Mouse (Mus musculus): ENCODE data around the gene Nceh1. TPM values are rescaled to one million over a fixed set of nuclear protein-coding genes. Genes with fewer than 3 reads are reported as not detected.
A peak's percentile ranks its signal among the peaks of the same experiment; 100 is the strongest.

The Nceh1 gene
- total RNA-seq, 2 experiments from 2014 or later: 119 to 121 TPM

DNA sequence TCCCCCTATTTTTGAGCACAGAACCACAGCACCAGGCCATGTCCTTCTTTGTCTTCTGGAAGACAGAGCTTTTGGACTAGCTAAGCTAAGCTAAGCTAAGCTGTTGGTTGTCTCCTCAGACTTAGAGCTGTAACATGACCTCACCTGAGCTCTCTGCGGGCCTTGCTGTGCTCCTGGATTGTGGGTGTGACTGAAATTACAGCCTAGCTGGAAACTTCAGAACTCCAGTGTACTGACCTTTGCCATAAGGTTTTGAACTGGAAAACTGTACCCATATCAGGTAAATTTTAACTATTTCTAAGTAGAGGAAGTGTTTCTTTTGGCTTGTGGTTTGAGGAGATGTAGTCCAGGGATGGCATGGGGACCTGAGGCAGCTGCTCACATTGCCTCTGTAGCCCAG lies 5.6 kb downstream of the Nceh1 start:
- no peak for DNase-seq (ENCODE audit: low spot score in 2 of 2)
- intact Hi-C loops (cut with DNase I): no loop called here

DNA sequence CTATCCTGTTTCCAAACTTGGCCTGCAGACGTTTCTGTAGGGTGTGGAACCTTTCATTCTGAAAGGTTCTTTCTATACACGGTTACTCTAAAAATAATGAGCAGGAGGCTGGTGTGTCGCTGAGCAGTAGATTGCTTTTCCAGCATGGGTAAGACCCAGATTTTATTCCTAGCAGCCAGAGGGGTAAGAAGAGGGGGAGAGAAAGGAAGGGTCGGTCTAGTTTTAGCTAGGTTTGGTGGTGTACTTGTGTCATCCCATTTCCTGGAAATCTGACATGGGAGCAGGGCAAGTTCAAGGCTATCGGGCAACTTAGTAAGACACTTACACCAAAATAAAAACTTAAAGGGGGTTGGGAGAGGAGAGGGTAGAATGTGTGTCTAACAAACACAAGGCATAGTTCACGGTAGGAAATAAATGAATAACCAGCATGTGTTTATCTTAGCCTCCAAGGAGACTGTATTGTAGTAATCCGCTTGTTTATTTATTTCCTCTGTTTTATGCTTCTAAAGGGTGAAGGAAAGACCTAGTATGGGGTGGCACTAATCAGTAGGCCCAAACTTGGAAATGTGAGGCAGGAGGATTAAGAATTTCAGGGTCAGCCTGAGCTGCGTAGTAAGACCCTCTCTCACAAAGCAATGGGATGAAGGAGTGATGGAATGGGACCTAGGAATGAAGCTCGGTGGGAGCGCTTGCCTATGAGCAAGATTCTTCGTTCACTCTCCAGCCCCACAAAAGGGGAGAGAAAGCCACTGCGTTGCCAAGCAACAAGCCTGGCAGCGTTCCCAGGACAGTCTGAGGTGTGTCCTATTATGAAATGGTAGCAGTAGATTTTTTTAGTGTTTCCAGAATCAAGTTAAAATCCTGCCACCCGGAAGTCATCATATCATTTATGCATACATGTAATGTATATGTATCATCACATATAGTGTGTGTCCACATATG lies 6.8 kb downstream of the Nceh1 start:
- DNase-seq (ENCODE audit: low spot score in 2 of 2): peak; percentile 89 to 95
- intact Hi-C loops (cut with DNase I): no loop called here

GRCm38 (mm10) chr3:27190865-27191264 lies 8.1 kb downstream of the Nceh1 start:
- DNase-seq (ENCODE audit: low spot score in 2 of 2): no peak
- intact Hi-C loops (cut with DNase I): no loop called here

DNA sequence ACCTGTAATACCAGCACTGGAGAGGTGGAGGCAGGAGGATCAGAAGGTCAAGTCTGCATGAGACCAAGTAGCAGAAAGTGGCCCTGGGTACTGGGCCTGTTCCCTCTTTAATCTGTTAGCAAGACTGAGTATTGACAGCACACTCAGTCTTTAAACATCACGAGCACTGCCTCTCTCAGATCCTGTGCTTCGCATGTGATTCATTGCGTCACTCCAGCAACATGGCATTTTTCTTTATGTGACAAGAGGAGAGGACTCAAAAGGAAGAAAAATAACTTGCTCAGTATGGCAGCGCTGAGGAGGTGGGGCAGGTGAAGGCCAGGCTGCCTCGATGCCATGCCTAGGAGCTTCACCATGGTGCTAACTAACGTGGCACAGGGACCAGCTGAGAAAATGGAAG lies 9.1 kb downstream of the Nceh1 start:
- intact Hi-C loops (cut with DNase I): no loop called here
- DNase-seq (ENCODE audit: low spot score in 2 of 2): no peak

DNA sequence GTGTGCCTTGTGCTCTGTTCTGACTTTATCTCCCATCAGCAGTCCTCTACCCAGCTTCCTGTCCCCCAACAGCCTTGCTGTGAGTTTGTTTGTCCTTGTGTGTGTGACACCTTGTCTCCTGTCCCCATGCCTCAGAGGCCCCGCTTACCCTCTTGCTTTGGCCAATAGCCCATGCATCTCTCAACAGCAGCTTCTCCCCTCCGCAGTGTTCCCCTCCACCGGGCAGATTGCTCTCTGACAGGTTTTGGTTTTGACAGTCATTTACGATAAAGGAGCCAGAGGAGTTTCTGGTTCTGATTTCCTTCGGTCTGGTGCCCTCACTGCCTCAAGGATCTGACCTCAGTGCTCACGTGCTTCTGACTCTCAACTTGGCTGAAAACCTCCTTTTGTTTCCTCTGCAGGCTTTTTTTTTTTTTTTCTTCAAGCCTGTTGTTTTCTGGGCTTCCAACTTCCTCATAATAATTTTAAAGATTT lies 11.1 kb downstream of the Nceh1 start:
- no peak for DNase-seq (ENCODE audit: low spot score in 2 of 2)
- intact Hi-C loops (cut with DNase I): no loop called here

- intact Hi-C loops (cut with DNase I): no loop called here
- no peak for DNase-seq (ENCODE audit: low spot score in 2 of 2)
Observed at GRCm38 (mm10) chr3:27195153-27195552, 12.4 kb downstream of the Nceh1 start.

DNA sequence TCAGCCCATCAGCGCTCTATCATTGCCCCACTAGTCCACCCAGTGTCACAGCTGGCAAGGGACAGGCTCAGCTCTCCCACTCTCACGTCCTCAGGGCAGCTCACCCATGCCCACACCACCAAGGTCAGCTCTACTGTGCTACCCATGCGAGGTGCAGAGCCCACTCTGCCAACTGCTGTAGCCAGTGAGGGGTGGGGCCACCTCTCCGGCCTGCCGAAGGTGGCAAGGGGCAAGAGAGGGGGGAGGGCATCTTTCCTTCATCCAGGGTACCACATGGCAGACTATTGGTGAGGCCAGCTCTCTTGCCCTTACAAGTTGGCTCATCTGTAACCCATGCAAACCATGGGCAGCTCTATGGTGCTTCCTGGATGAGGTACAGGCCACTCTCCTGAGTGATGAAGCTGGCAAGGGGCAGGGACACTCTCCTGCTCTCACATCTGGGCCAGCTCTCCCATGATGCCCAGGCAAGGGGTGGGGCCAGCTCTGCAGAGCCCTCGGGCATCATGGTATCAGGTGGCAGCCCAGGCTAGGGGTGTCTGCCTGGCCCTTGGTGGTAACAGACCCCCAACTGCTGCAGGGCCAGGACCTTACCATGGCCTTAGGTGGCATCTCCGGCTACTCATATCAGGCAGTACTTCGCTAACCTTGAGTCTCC lies 12.9 kb downstream of the Nceh1 start:
- no peak for DNase-seq (ENCODE audit: low spot score in 2 of 2)

GRCm38 (mm10) chr3:27196529-27196928 lies 13.8 kb downstream of the Nceh1 start:
- no peak for DNase-seq (ENCODE audit: low spot score in 2 of 2)
- intact Hi-C loops (cut with DNase I): no loop called here

More for the DNA sequence above, 12.9 kb downstream of the Nceh1 start:
- intact Hi-C loops (cut with DNase I): no loop called here

GRCm38 (mm10) chr3:27197816-27198215 lies 15.1 kb downstream of the Nceh1 start:
- no peak for DNase-seq (ENCODE audit: low spot score in 2 of 2)
- intact Hi-C loops (cut with DNase I): no loop called here

- DNase-seq (ENCODE audit: low spot score in 2 of 2): no peak
- intact Hi-C loops (cut with DNase I): no loop called here
Observed at GRCm38 (mm10) chr3:27199120-27199519, 16.4 kb downstream of the Nceh1 start.

GRCm38 (mm10) chr3:27201728-27202411 lies 19.1 kb downstream of the Nceh1 start:
- no peak for DNase-seq (ENCODE audit: low spot score in 2 of 2)
- intact Hi-C loops (cut with DNase I): no loop called here

- no peak for DNase-seq (ENCODE audit: low spot score in 2 of 2)
- intact Hi-C loops (cut with DNase I): no loop called here
Observed at GRCm38 (mm10) chr3:27205068-27205467, 22.3 kb downstream of the Nceh1 start.

GRCm38 (mm10) chr3:27205514-27206220 lies 22.9 kb downstream of the Nceh1 start:
- intact Hi-C loops (cut with DNase I): no loop called here

DNA sequence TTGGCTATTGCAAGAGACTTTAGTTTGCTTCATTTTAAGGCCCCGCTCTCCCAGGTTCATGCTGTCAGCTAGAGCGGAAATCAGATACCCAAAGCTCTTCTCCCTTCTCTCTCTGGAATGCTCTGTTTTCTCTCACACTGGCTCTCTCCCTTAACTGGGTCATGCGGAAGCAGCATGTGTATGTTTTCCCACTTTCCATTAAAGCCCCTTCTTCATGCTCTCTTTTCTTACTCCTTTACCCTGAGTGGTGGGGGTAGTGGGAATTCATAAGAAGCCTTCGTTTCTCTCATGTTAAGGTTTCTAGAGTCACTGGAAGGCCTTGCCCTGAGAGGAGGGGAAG lies 23.4 kb downstream of the Nceh1 start:
- intact Hi-C loops (cut with DNase I): no loop called here
- DNase-seq (ENCODE audit: low spot score in 2 of 2): no peak

More at GRCm38 (mm10) chr3:27205514-27206220, 22.9 kb downstream of the Nceh1 start:
- no peak for DNase-seq (ENCODE audit: low spot score in 2 of 2)

DNA sequence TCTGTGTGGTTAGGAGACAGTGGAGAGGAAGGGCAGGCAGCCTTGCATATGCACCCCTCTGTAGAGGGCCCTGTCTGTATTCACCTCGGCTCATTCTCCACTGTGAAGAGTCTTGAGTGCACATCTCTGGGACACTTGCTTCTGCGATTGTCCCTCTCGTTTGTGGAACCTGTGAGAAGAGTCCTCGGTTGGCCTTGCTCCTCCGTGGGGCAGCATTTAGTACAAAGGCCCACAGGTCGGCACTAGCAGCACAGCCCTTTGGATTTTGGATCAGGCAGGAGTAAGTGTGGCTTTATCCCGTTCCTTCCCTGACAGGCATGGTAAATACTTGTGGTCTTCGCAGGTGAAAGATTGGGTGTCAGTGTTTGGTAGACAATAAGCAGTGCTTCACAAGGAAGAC lies 23.8 kb downstream of the Nceh1 start:
- no peak for DNase-seq (ENCODE audit: low spot score in 2 of 2)
- intact Hi-C loops (cut with DNase I): no loop called here

DNA sequence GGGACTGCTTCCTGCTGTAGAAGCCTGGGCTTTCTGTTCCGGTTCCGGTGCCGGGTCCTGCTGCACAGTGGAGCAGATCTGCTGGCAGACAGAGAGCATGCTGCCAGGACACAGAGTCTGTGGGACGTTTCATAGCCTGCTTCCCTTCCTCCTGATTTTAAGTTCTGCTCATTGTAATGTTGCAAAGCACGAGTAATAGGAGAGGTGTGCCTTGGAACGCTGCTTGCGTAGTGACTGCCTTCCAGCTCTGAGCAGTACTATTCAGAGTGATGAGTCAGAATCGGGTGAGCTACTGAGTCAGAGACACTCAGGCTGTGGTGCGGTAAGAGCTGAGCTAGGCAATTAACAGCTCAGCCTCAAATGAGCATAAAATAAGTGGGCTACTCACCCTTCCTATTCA lies 26.9 kb downstream of the Nceh1 start:
- intact Hi-C loops (cut with DNase I): no loop called here
- peak; percentile 48 to 53 for DNase-seq (ENCODE audit: low spot score in 2 of 2)

- intact Hi-C loops (cut with DNase I): no loop called here
- no peak for DNase-seq (ENCODE audit: low spot score in 2 of 2)
Observed at GRCm38 (mm10) chr3:27210271-27210670, 27.5 kb downstream of the Nceh1 start.

GRCm38 (mm10) chr3:27214016-27214816 lies 31.5 kb downstream of the Nceh1 start:
- no peak for DNase-seq (ENCODE audit: low spot score in 2 of 2)
- intact Hi-C loops (cut with DNase I): no loop called here

GRCm38 (mm10) chr3:27217331-27217730 lies 34.6 kb downstream of the Nceh1 start:
- DNase-seq (ENCODE audit: low spot score in 2 of 2): no peak
- intact Hi-C loops (cut with DNase I): no loop called here
